Mouse (Mus musculus): ENCODE results near the gene Slc25a44. TPM values are rescaled to one million over a fixed set of nuclear protein-coding genes. Genes with fewer than 3 reads are reported as not detected.
A peak's percentile ranks its signal among the peaks of the same experiment; 100 is the strongest.

The Slc25a44 gene
- polyA plus RNA-seq, 1 experiment = 25.4 TPM

DNA sequence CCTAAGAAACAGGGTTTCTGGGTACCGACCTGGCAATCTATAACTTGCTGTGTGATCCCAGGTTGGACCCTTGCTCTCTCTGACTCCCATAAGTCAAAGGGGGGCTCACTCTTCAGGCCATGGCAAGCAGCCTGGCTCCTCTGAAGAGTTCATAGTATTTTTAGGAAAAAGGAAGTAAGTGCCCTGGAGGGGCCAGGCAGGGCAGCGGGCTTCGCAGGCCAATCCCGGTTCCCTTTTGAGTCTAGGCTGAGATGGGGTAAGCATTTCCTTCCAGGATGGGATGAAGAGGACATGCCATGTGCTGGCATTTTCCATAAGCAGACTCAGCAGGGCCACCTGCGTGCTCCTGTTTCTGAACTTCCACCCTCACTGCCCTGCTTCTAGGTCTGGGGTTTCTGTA, 35.1 kb upstream of the Slc25a44 start:
- Histone ChIP-seq H3K4me1 (ENCODE audit: control insufficient read depth, insufficient read depth, low read length) (no peaks in the 10 kb centered on the region; the same call in 1 of the 2 replicates), H3K4me3 (replicated peaks; ENCODE audit: extremely low read depth, low read depth, low read length) (no peak overlapping the region)
- DNase-seq = no peak
- WGBS = 60% methylated on average over 5 of the region's 5 CpGs
- TF ChIP-seq POLR2A (IDR thresholded peaks at IDR 0.05; ENCODE audit: borderline replicate concordance, extremely low read depth, low read depth, low read length) (no peak), CTCF (IDR thresholded peaks at IDR 0.05; ENCODE audit: insufficient read depth, low read length) (no peak)

DNA sequence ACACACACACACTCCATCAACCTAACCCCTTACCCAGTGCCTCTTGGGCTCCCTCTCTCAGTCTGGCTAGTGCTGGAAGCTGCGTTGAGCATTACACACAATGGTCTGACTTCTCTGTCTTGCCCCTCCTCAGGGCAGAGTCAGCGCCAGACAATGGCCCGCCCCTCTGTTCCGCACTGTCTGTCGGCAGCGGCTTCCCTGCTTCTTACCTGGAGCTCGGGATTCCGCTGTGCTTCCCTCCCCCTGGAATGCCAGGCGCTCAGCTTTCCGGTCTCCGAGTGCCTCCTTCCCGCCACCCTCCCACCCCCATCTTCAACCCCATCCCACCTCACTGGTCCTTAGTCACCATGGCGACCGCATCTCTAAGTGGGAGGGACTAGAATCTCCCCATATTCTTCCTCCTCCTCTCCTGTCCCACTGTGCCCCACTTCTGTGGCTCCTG, 33.9 kb upstream of the Slc25a44 start:
- H3K4me3 ChIP-seq (replicated peaks; ENCODE audit: extremely low read depth, low read depth, low read length) = no peak overlapping the region
- DNase-seq = no peak
- TF ChIP-seq POLR2A (IDR thresholded peaks at IDR 0.05; ENCODE audit: borderline replicate concordance, extremely low read depth, low read depth, low read length) (no peak), CTCF (IDR thresholded peaks at IDR 0.05; ENCODE audit: insufficient read depth, low read length) (no peak)
- WGBS = 5% methylated on average over 14 of the region's 14 CpGs
- no peaks in the 10 kb centered on the region; the same call in 1 of the 2 replicates for H3K4me1 ChIP-seq (ENCODE audit: control insufficient read depth, insufficient read depth, low read length)

DNA sequence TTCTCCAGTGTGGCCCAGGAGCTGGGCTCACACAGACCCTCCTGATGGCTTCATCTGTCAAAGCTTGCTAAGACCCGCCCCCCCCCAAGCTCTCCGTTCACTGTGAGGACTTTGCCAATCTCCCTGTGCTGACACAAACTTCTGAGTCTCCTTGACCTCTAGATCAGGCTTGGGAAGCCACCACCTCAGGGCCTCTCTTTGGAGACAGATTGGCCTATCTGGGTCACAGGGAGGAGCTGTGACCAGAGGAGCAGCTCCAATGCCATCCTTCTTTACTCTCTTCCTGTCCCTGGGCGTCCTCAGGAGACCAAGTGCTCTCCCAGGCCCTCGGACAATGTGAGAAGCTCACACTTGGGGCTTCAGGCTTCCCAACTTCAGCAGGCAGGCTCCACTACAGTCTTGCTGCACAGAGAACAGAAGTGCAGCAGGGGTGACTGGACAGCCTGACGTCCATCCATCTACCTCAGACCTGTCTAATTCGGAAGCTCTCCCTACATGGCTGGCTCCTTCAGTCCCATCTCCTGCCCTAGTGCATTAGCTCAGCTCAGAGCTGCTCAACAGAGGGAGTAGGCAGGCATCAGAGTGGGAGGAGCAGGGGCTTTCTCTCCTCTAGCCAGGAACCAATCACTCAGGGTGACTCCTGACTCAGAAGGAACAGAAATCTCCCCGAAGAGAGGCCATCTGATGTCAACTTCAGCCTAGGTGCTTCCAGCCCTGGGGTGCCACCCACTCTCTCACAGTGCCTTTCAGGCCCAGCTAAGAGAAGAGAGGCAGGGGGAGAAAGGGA, 32.0 kb upstream of the Slc25a44 start:
- no peak for DNase-seq
- TF ChIP-seq CTCF (IDR thresholded peaks at IDR 0.05; ENCODE audit: insufficient read depth, low read length) (no peak), POLR2A (IDR thresholded peaks at IDR 0.05; ENCODE audit: borderline replicate concordance, extremely low read depth, low read depth, low read length) (no peak)
- no peaks in the 10 kb centered on the region; the same call in 1 of the 2 replicates for H3K4me1 ChIP-seq (ENCODE audit: control insufficient read depth, insufficient read depth, low read length)
- no peak overlapping the region for H3K4me3 ChIP-seq (replicated peaks; ENCODE audit: extremely low read depth, low read depth, low read length)
- 67% methylated on average over 7 of the region's 7 CpGs for WGBS

DNA sequence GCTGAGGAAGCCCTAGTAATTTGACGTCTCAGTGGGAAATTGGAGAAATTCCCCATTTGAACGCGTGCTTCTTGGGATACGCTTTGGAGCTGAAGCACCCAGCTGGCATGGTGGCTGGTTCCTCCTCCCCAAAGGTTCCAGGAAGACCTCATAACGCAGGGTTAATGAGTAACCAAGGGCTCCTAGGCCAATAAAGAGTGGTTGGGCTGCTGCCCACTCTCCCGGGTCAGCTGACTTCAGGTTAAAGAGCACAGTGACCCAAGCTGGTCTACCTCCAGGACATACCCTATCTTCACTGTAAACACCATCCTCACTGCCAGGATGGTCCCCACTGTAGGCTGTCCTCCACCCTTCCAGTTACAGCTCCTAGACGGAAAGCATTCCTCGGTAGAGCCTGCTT, 31.4 kb upstream of the Slc25a44 start:
- DNase-seq = peak; percentile 34
- TF ChIP-seq CTCF (IDR thresholded peaks at IDR 0.05; ENCODE audit: insufficient read depth, low read length) (no peak), POLR2A (IDR thresholded peaks at IDR 0.05; ENCODE audit: borderline replicate concordance, extremely low read depth, low read depth, low read length) (no peak)
- H3K4me3 ChIP-seq (replicated peaks; ENCODE audit: extremely low read depth, low read depth, low read length) = no peak overlapping the region
- no peaks in the 10 kb centered on the region; the same call in 1 of the 2 replicates for H3K4me1 ChIP-seq (ENCODE audit: control insufficient read depth, insufficient read depth, low read length)
- 70% methylated on average over 8 of the region's 8 CpGs for WGBS

DNA sequence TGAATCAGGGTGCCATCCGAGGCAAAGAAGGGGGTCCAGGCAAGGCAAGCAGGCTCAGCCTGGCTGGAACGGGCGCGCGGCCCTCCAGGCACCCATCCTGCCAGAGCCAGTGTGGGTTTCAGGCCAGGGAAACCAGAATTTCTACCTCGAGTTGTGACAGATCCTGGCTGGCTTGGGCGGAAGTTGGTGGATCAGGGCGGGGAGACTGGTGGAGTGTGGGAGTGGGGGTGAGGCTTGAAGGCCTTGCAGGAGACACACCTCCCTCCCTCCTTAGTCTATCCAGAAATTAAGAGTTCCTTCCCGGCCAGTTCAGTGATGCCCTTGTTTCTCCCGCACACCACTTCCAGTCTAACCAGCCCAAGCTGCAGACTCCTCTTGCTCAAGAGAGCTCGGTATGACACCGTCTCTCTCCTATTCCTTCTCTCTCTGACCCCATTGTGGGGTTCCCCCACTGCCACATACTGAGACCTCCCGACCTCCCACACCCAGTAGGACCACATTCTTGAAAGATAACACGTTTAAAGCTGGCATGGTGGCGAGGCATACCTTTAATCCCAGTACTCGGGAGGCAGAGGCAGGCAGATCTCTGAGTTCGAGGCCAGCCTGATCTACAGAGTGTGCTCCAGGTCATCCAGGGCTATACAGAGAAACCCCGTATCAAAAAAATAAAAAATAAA, 30.8 kb upstream of the Slc25a44 start:
- WGBS = 60% methylated on average over 18 of the region's 18 CpGs
- TF ChIP-seq POLR2A (IDR thresholded peaks at IDR 0.05; ENCODE audit: borderline replicate concordance, extremely low read depth, low read depth, low read length) = peak; percentile 30; the same call in 1 of the 2 replicates
- no peak for TF ChIP-seq CTCF (IDR thresholded peaks at IDR 0.05; ENCODE audit: insufficient read depth, low read length)
- peak; percentile 64 for DNase-seq
- Histone ChIP-seq H3K4me1 (ENCODE audit: control insufficient read depth, insufficient read depth, low read length) (no peaks in the 10 kb centered on the region; the same call in 1 of the 2 replicates), H3K4me3 (replicated peaks; ENCODE audit: extremely low read depth, low read depth, low read length) (peak overlapping the region; percentile 56)

DNA sequence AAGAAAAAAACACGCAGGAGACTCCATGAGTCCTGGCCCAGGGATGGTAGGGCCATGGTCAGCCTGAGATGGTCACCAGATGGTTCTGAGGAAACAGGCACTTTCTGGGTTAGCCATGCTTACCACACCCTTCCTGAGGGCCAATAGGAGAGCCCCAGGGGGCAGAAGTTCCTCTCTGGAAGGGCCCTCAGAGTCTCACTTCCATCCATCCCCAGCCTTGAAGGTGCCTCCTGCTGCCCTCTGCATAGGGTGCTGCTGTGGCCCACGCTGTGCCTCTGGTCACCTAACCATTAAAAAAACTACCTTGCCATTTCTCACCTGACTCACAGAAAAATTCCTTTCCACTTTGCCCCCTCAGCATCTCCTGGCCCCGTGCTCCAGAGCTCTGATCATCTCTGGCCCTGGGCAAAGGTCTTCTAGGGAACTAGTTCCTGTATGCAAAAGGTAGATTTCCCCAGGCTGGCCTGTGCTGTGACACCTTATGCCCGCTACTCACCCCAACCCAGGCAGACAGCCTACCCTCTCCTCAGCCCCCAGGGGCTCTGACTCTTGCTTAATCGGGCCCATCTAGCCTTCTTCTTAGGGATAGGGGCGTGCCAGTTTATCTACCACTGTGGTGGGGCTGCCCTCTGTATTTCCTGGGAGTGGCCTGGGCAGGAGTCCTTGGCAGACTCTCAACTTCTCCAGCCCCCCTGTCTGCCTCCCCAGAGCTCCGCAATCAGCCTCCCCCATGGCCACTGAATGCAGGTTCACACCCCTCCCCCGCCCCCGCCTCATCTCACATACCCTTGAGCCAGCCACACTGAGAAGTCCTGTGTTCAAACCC, 30.0 kb upstream of the Slc25a44 start:
- Histone ChIP-seq H3K4me1 (ENCODE audit: control insufficient read depth, insufficient read depth, low read length) (no peaks in the 10 kb centered on the region; the same call in 1 of the 2 replicates), H3K4me3 (replicated peaks; ENCODE audit: extremely low read depth, low read depth, low read length) (peak overlapping the region; percentile 56)
- TF ChIP-seq POLR2A (IDR thresholded peaks at IDR 0.05; ENCODE audit: borderline replicate concordance, extremely low read depth, low read depth, low read length) (no peak), CTCF (IDR thresholded peaks at IDR 0.05; ENCODE audit: insufficient read depth, low read length) (no peak)
- DNase-seq = no peak
- WGBS = 46% methylated on average over 9 of the region's 9 CpGs

DNA sequence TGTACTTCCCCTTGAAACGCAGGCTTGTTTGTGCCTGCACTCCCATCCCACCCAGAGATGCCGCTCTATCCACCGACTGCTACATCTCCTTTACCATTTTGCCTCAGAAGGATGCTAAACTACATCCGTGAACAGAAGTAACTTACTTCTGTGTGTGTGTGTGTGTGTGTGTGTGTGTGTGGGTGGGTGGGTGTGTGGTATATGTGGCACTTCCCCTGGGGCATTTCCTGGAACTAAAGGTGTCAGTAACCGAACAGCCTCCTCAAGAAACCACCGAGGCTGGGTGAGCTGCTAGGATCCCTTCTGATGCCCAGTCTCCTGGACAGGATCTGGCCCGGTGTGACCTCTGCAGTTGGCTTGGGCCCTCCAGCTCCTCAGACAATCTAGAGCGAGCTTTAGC, 29.0 kb upstream of the Slc25a44 start:
- WGBS = 61% methylated on average over 8 of the region's 8 CpGs
- H3K4me1 ChIP-seq (ENCODE audit: control insufficient read depth, insufficient read depth, low read length) = no peaks in the 10 kb centered on the region; the same call in 1 of the 2 replicates
- no peak for DNase-seq
- no peak for TF ChIP-seq CTCF (IDR thresholded peaks at IDR 0.05; ENCODE audit: insufficient read depth, low read length)
- TF ChIP-seq POLR2A (IDR thresholded peaks at IDR 0.05; ENCODE audit: borderline replicate concordance, extremely low read depth, low read depth, low read length) = no peak
- H3K4me3 ChIP-seq (replicated peaks; ENCODE audit: extremely low read depth, low read depth, low read length) = no peak overlapping the region

DNA sequence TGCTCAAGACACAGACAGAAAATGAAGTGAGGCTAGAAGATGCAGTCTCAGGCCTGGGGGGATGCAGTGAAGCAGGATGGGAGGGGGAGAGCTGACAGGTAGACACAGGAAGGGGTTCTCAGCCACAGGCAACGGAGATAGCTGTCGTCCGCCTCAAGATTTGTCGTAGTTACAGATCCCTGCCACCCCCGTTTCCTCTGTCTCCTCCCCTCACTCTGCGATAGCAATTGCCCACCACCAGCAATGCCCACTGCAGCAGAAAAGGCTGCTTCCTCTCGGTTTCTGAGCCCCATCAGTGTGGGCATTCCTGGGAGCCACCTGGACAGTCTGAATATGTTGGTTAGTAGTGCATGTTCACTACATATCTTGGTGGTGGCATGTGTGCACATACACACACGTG, 28.4 kb upstream of the Slc25a44 start:
- TF ChIP-seq CTCF (IDR thresholded peaks at IDR 0.05; ENCODE audit: insufficient read depth, low read length) (no peak), POLR2A (IDR thresholded peaks at IDR 0.05; ENCODE audit: borderline replicate concordance, extremely low read depth, low read depth, low read length) (no peak)
- no peak overlapping the region for H3K4me3 ChIP-seq (replicated peaks; ENCODE audit: extremely low read depth, low read depth, low read length)
- 44% methylated on average over 8 of the region's 8 CpGs for WGBS
- H3K4me1 ChIP-seq (ENCODE audit: control insufficient read depth, insufficient read depth, low read length) = no peaks in the 10 kb centered on the region; the same call in 1 of the 2 replicates
- DNase-seq = no peak

DNA sequence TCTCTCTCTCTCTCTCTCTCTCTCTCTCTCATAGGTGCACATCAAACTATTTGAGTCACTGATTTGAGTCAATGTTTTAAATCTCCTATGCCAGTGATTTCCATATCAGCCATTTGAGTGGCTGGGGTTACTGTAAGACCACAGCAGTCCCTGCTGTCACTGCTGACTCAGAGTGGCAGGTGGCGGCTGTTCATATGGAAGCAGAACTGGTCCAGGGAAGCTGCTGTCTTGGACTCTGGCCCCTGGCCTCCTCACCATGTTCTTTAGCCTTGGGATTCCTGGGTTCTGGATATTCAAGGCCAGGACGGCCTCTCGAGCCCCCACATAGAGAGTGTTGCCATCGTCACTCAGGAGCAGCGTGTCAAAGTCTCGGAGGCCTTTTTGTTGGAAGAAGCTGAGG, 27.8 kb upstream of the Slc25a44 start:
- DNase-seq = no peak
- TF ChIP-seq CTCF (IDR thresholded peaks at IDR 0.05; ENCODE audit: insufficient read depth, low read length) (no peak), POLR2A (IDR thresholded peaks at IDR 0.05; ENCODE audit: borderline replicate concordance, extremely low read depth, low read depth, low read length) (no peak)
- no peak overlapping the region for H3K4me3 ChIP-seq (replicated peaks; ENCODE audit: extremely low read depth, low read depth, low read length)
- 83% methylated on average over 6 of the region's 6 CpGs for WGBS
- H3K4me1 ChIP-seq (ENCODE audit: control insufficient read depth, insufficient read depth, low read length) = no peaks in the 10 kb centered on the region; the same call in 1 of the 2 replicates

Measured in lung, adult 2 months (tissue).